In the genomic region with DNA sequence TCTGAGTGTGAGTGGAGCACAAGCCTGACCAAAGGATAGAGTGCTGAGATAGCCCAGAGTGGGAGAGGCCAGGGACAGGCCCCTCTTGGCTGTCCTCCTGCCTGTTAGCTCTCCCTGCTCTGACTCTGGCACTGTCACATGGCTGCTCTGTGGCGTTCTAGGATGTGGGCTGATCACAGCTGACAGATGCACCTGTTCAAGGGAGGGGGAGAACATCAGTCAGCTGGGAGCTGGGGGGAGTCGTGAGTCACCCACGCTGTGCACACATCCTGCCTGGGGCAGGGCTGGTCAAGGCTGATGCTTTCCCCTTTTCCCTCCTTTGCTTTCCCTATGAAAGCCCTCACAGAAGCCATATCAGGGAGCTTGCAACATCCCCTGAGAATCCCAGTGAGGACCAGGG, we compare ENCODE assay signal across 10 mouse cellular contexts. TPM values are rescaled to one million over a fixed set of nuclear protein-coding genes. Genes with fewer than 3 reads are reported as not detected.
DNase-seq lines count a peak whose midpoint lies in the region; ATAC-seq and TF ChIP-seq lines count a peak whose summit lies in the region.
"Had no signal": no experiment of that assay in that cellular context is flagged by ENCODE, and none has a peak within 500 bp of the region (broad histone marks: within the 10 kb centered on the region; RNA-seq: fewer than 3 reads in every experiment).

No protein-coding gene starts in this region.

- no peak for TF ChIP-seq EP300 in CH12.LX (IDR thresholded peaks at IDR 0.05; ENCODE audit: low read length)

- dilution Hi-C loops in CH12.LX (cut with MboI; ENCODE audit: extremely low pct_ligation_motif_present, extremely low pct_unique_long_range_greater_than_20kb, low sequenced_read_pairs), result no loop called here

- no peak for TF ChIP-seq CTCF in CH12.LX (conservative IDR thresholded peaks at IDR 0.05 in 1 of 2, IDR thresholded peaks at IDR 0.05 in 1 of 2; ENCODE audit: low read depth in 2 of 2, low read length in 2 of 2)

- no peak overlapping the region for H3K4me3 ChIP-seq in hindbrain, embryonic 15.5 days
- H3K4me3 ChIP-seq in hindbrain, embryonic 11.5 days (ENCODE audit: low read depth, low read length), result no peak overlapping the region
- no peak overlapping the region for H3K4me3 ChIP-seq in CH12.LX (replicated peaks in 1 of 3; ENCODE audit: low read depth in 2 of 3, low read length in 2 of 3, poor library complexity in 1 of 3)
- no peak overlapping the region for H3K4me3 ChIP-seq in forebrain, embryonic 15.5 days
- H3K4me3 ChIP-seq: heart, embryonic 13.5 days; liver, embryonic 15.5 days; neural tube, embryonic 12.5 days had no signal

- no peaks in the 10 kb centered on the region for H3K79me2 ChIP-seq in CH12.LX (replicated peaks; ENCODE audit: control insufficient read depth, extremely low read depth, insufficient read depth, poor library complexity, severe bottlenecking)

- H3K27me3 ChIP-seq in hindbrain, embryonic 15.5 days, result no peaks in the 10 kb centered on the region
- no peaks in the 10 kb centered on the region for H3K27me3 ChIP-seq in hindbrain, embryonic 11.5 days (ENCODE audit: control insufficient read depth, insufficient read depth, low read length)
- H3K27me3 ChIP-seq in CH12.LX (replicated peaks), result peaks cover 91% of the 10 kb centered on the region
- H3K27me3 ChIP-seq in forebrain, embryonic 15.5 days, result no peaks in the 10 kb centered on the region
- H3K27me3 ChIP-seq: neural tube, embryonic 12.5 days had no signal

- H3K4me1 ChIP-seq in hindbrain, embryonic 15.5 days (replicated peaks), result peaks cover 57% of the 10 kb centered on the region
- peaks cover 2% of the 10 kb centered on the region; the same call in 1 of the 2 replicates for H3K4me1 ChIP-seq in hindbrain, embryonic 11.5 days (replicated peaks; ENCODE audit: control insufficient read depth, insufficient read depth, low read length)
- H3K4me1 ChIP-seq in CH12.LX (ENCODE audit: control insufficient read depth in 1 of 2, insufficient read depth in 2 of 2), result peaks cover 0 to 9% of the 10 kb centered on the region in 2 experiments; a peak in 2 of 4 replicates
- H3K4me1 ChIP-seq in forebrain, embryonic 15.5 days, result peaks cover 62% of the 10 kb centered on the region
- H3K4me1 ChIP-seq: liver, embryonic 15.5 days had no signal

- no peaks in the 10 kb centered on the region for H3K36me3 ChIP-seq in hindbrain, embryonic 15.5 days
- H3K36me3 ChIP-seq in hindbrain, embryonic 11.5 days (ENCODE audit: control insufficient read depth, insufficient read depth, low read length), result no peaks in the 10 kb centered on the region
- no peaks in the 10 kb centered on the region for H3K36me3 ChIP-seq in CH12.LX (replicated peaks in 1 of 2; ENCODE audit: control insufficient read depth in 1 of 2, insufficient read depth in 1 of 2, low read length in 1 of 2)
- H3K36me3 ChIP-seq in forebrain, embryonic 15.5 days, result no peaks in the 10 kb centered on the region
- H3K36me3 ChIP-seq: heart, embryonic 13.5 days; liver, embryonic 15.5 days; neural tube, embryonic 12.5 days had no signal

- no peak overlapping the region for H3K27ac ChIP-seq in hindbrain, embryonic 15.5 days (replicated peaks)
- no peak overlapping the region for H3K27ac ChIP-seq in hindbrain, embryonic 11.5 days (ENCODE audit: low read depth, low read length)
- no peak overlapping the region for H3K27ac ChIP-seq in CH12.LX (ENCODE audit: insufficient read depth, low read depth)
- H3K27ac ChIP-seq in forebrain, embryonic 15.5 days (replicated peaks), result no peak overlapping the region; the same call in 1 of the 2 replicates
- H3K27ac ChIP-seq: heart, embryonic 13.5 days; liver, embryonic 15.5 days; neural tube, embryonic 12.5 days had no signal

- H3K9me3 ChIP-seq in hindbrain, embryonic 15.5 days, result no peaks in the 10 kb centered on the region
- H3K9me3 ChIP-seq in hindbrain, embryonic 11.5 days (ENCODE audit: control insufficient read depth, low read length), result no peaks in the 10 kb centered on the region
- H3K9me3 ChIP-seq in CH12.LX (replicated peaks; ENCODE audit: low read length), result no peaks in the 10 kb centered on the region
- H3K9me3 ChIP-seq in forebrain, embryonic 15.5 days, result no peaks in the 10 kb centered on the region
- H3K9me3 ChIP-seq: heart, embryonic 13.5 days; liver, embryonic 15.5 days; neural tube, embryonic 12.5 days had no signal

- H3K4me2 ChIP-seq in hindbrain, embryonic 15.5 days, result peak overlapping the region; percentile 56; the same call in 1 of the 2 replicates
- H3K4me2 ChIP-seq in hindbrain, embryonic 11.5 days (replicated peaks; ENCODE audit: low read depth, low read length), result no peak overlapping the region
- no peak overlapping the region for H3K4me2 ChIP-seq in CH12.LX (ENCODE audit: insufficient read depth, low read depth, poor library complexity, severe bottlenecking)
- 0 out of 2 replicates have a peak overlapping the region, but pooled peaks have one; percentile 8 for H3K4me2 ChIP-seq in forebrain, embryonic 15.5 days (replicated peaks)
- H3K4me2 ChIP-seq: heart, embryonic 13.5 days; liver, embryonic 15.5 days; neural tube, embryonic 12.5 days had no signal

- no peak for TF ChIP-seq POLR2A in CH12.LX (IDR thresholded peaks at IDR 0.05; ENCODE audit: low read depth, low read length)

- in situ Hi-C loops in CH12.LX (cut with MboI; ENCODE audit: low pct_ligation_motif_present, low pct_unique_long_range_greater_than_20kb, low sequenced_read_pairs), result no loop called here

- DNase-seq in hindbrain, embryonic 11.5 days (ENCODE audit: low spot score), result no peak
- DNase-seq in CH12.LX (ENCODE audit: extremely low read depth), result no peak
- DNase-seq in right cerebral cortex, postnatal 25 days, result peak; percentile 67
- DNase-seq in T-cell, adult 2 months (ENCODE audit: low spot score), result no peak
- DNase-seq in ovary, postnatal 10 days (ENCODE audit: low spot score), result no peak

- ATAC-seq in hindbrain, embryonic 15.5 days (ENCODE audit: low FRiP score, low read depth), result no peak
- no peak for ATAC-seq in hindbrain, embryonic 11.5 days (ENCODE audit: low FRiP score)
- ATAC-seq in forebrain, embryonic 15.5 days (replicated peaks), result no peak

- H3K9ac ChIP-seq in hindbrain, embryonic 15.5 days, result no peak overlapping the region; the same call in 1 of the 2 replicates
- no peak overlapping the region for H3K9ac ChIP-seq in hindbrain, embryonic 11.5 days (ENCODE audit: low read depth, low read length)
- no peak overlapping the region for H3K9ac ChIP-seq in CH12.LX (ENCODE audit: insufficient read depth, low read depth)
- H3K9ac ChIP-seq in forebrain, embryonic 15.5 days (replicated peaks), result no peak overlapping the region
- H3K9ac ChIP-seq: heart, embryonic 13.5 days; liver, embryonic 15.5 days; neural tube, embryonic 12.5 days had no signal

- TF ChIP-seq RAD21 in CH12.LX (IDR thresholded peaks at IDR 0.05; ENCODE audit: low read depth, low read length), result no peak

- WGBS in hindbrain, embryonic 15.5 days, result 28% methylated on average over 3 of the region's 3 CpGs
- 56% methylated on average over 3 of the region's 3 CpGs for WGBS in hindbrain, embryonic 11.5 days
- 39% methylated on average over 3 of the region's 3 CpGs for WGBS in forebrain, embryonic 15.5 days

TF ChIP-seq in CH12.LX, 34 proteins besides CTCF, POLR2A, EP300 and RAD21:
- TF ChIP-seq UBTF (IDR thresholded peaks at IDR 0.05; ENCODE audit: low read depth, low read length) (no peak), JUND (conservative IDR thresholded peaks at IDR 0.05; ENCODE audit: low read depth, low read length) (no peak), ZNF384 (IDR thresholded peaks at IDR 0.05; ENCODE audit: low read depth, low read length) (no peak), ZKSCAN1 (IDR thresholded peaks at IDR 0.05; ENCODE audit: borderline replicate concordance, low read depth, low read length) (no peak), KAT2A (IDR thresholded peaks at IDR 0.05; ENCODE audit: insufficient replicate concordance, low read length) (no peak), JUN (IDR thresholded peaks at IDR 0.05; ENCODE audit: insufficient read depth, low read depth, low read length) (no peak), ZC3H11A (IDR thresholded peaks at IDR 0.05; ENCODE audit: low read depth, low read length) (no peak), ETS1 (conservative IDR thresholded peaks at IDR 0.05; ENCODE audit: low read depth, low read length) (peak; percentile 41), MXI1 (IDR thresholded peaks at IDR 0.05; ENCODE audit: low read depth, low read length) (no peak)

RNA-seq across cellular contexts. Expression of gene Kcnip3, which starts 3.6 kb away (rescaled TPM):
- polyA plus RNA-seq in hindbrain, embryonic 15.5 days (2015; fragmentation: Nextera tagmentation; extraction: Ambion mirVana), result 11.0 and 13.9 TPM in 2 replicates
- 2.6 and 3.4 TPM in 2 replicates for polyA plus RNA-seq in hindbrain, embryonic 11.5 days (2014; fragmentation: Nextera tagmentation; extraction: Ambion mirVana)
- total RNA-seq in CH12.LX (2012; rRNA removed) (not detected in 2 replicates), CH12.LX (2014; rRNA removed) (not detected in 2 replicates)
- polyA plus RNA-seq in CH12.LX (2012; ENCODE audit: insufficient read length, low read depth), result not detected in 2 replicates
- 8.3 and 8.6 TPM in 2 replicates for polyA plus RNA-seq in forebrain, embryonic 15.5 days (2015; fragmentation: Nextera tagmentation; extraction: Ambion mirVana)

RNA-seq across cellular contexts. Expression of gene Prom2, which starts 23.0 kb away (rescaled TPM):
- polyA plus RNA-seq in hindbrain, embryonic 15.5 days (2015; fragmentation: Nextera tagmentation; extraction: Ambion mirVana), result 0.09 and 0.10 TPM in 2 replicates
- polyA plus RNA-seq in hindbrain, embryonic 11.5 days (2014; fragmentation: Nextera tagmentation; extraction: Ambion mirVana), result 0.40 and 0.86 TPM in 2 replicates
- not detected in 2 replicates for total RNA-seq in CH12.LX (2012; rRNA removed)
- not detected in 2 replicates for total RNA-seq in CH12.LX (2014; rRNA removed)
- polyA plus RNA-seq in CH12.LX (2012; ENCODE audit: insufficient read length, low read depth), result not detected in 2 replicates
- polyA plus RNA-seq in forebrain, embryonic 15.5 days (2015; fragmentation: Nextera tagmentation; extraction: Ambion mirVana), result not detected in 2 replicates
- polyA plus RNA-seq: liver, embryonic 15.5 days had no signal

Comparison
In these comparisons a context has a peak if more than half of its experiments do, and no peak if none do; other contexts are left out.
1. H3K4me2 ChIP-seq: peak in hindbrain, embryonic 15.5 days (single experiment) and forebrain, embryonic 15.5 days (single experiment); none in hindbrain, embryonic 11.5 days (single experiment) and CH12.LX (single experiment).